Mouse (Mus musculus): ENCODE results near the gene Gm20931. TPM values are rescaled to one million over a fixed set of nuclear protein-coding genes. Genes with fewer than 3 reads are reported as not detected.

Gene Gm20931
- not detected in 2 replicates for polyA plus RNA-seq (2015; fragmentation: Nextera tagmentation; extraction: Ambion mirVana)

DNA sequence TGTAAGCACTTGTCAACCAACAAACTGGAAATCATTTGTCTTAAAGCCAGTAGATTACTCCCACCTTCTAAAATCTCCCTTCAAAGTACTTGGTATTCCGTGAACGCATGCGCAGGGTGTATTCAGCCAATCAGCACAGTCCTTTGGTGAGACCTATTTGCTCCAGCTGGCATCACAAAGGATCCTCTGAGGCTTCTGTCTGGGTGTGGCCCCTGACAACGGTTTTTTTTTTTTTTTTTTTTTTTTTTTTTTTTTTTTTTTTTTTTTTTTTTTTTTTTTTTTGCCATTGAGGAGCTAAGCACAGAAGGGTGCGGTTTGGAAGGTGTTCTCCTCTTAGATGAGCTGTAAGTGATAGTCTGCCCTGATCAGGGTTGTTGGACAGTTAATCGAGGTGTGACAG, at the start of gene Gm20931:
TSS of gene Gm20931 (plus strand) at position 301 of the 400 bp plus-strand sequence.

